Comparison of ENCODE assay signal across 21 mouse cellular contexts in the genomic region with DNA sequence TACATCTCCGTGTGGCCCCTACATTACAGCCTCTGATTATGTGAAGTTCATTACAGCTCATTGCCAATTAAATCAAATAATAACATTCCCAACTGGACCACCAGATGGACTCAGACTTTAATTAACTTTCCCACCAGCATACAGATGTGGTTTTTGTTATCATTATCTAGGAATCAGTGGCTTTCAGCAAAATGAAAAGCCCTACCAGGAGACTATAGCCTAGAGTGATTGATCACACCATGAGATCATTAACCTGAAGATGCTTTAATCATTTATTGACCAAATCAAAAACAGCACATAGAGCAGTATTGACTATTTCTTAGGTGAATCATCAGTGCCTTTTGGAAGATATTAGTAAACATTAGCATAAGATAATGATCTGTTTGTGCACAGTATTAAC.
DNase-seq lines count a peak whose midpoint lies in the region; ATAC-seq and TF ChIP-seq lines count a peak whose summit lies in the region.
"Had no signal": no experiment of that assay in that cellular context is flagged by ENCODE, and none has a peak within 500 bp of the region (broad histone marks: within the 10 kb centered on the region; RNA-seq: fewer than 3 reads in every experiment).

No protein-coding gene starts in this region.

- no peaks in the 10 kb centered on the region for H3K4me1 ChIP-seq in hindbrain, embryonic 12.5 days
- H3K4me1 ChIP-seq in hindbrain, embryonic 10.5 days (replicated peaks): no peaks in the 10 kb centered on the region
- no peaks in the 10 kb centered on the region for H3K4me1 ChIP-seq in midbrain, embryonic 12.5 days
- H3K4me1 ChIP-seq in midbrain, embryonic 10.5 days: no peaks in the 10 kb centered on the region
- no peaks in the 10 kb centered on the region for H3K4me1 ChIP-seq in hindbrain, embryonic 15.5 days (replicated peaks)
- H3K4me1 ChIP-seq in midbrain, postnatal 0 days (ENCODE audit: insufficient read depth, low read length): no peaks in the 10 kb centered on the region
- H3K4me1 ChIP-seq: embryonic facial prominence, embryonic 15.5 days; forebrain, embryonic 10.5 days; heart, embryonic 12.5 days; intestine, embryonic 15.5 days had no signal

- H3K9ac ChIP-seq in hindbrain, embryonic 12.5 days: no peak overlapping the region
- H3K9ac ChIP-seq in midbrain, embryonic 12.5 days (replicated peaks): no peak overlapping the region
- H3K9ac ChIP-seq in hindbrain, embryonic 15.5 days: no peak overlapping the region
- H3K9ac ChIP-seq in midbrain, postnatal 0 days (replicated peaks; ENCODE audit: low read length, poor library complexity, severe bottlenecking): no peak overlapping the region
- H3K9ac ChIP-seq: embryonic facial prominence, embryonic 15.5 days; heart, embryonic 12.5 days; intestine, embryonic 15.5 days had no signal

- H3K36me3 ChIP-seq in hindbrain, embryonic 12.5 days: no peaks in the 10 kb centered on the region
- no peaks in the 10 kb centered on the region for H3K36me3 ChIP-seq in hindbrain, embryonic 10.5 days
- no peaks in the 10 kb centered on the region for H3K36me3 ChIP-seq in midbrain, embryonic 12.5 days
- H3K36me3 ChIP-seq in midbrain, embryonic 10.5 days: no peaks in the 10 kb centered on the region
- no peaks in the 10 kb centered on the region for H3K36me3 ChIP-seq in hindbrain, embryonic 15.5 days
- no peaks in the 10 kb centered on the region for H3K36me3 ChIP-seq in midbrain, postnatal 0 days (ENCODE audit: insufficient read depth, low read length)
- H3K36me3 ChIP-seq: embryonic facial prominence, embryonic 15.5 days; forebrain, embryonic 10.5 days; heart, embryonic 12.5 days; intestine, embryonic 15.5 days had no signal

- no peaks in the 10 kb centered on the region for H3K9me3 ChIP-seq in hindbrain, embryonic 12.5 days (replicated peaks)
- no peaks in the 10 kb centered on the region for H3K9me3 ChIP-seq in hindbrain, embryonic 10.5 days
- no peaks in the 10 kb centered on the region for H3K9me3 ChIP-seq in midbrain, embryonic 12.5 days
- H3K9me3 ChIP-seq in midbrain, embryonic 10.5 days (replicated peaks): no peaks in the 10 kb centered on the region
- no peaks in the 10 kb centered on the region for H3K9me3 ChIP-seq in hindbrain, embryonic 15.5 days
- H3K9me3 ChIP-seq in midbrain, postnatal 0 days (ENCODE audit: low read length): no peaks in the 10 kb centered on the region
- H3K9me3 ChIP-seq: embryonic facial prominence, embryonic 15.5 days; forebrain, embryonic 10.5 days; heart, embryonic 12.5 days; intestine, embryonic 15.5 days had no signal

- ATAC-seq in hindbrain, embryonic 12.5 days (ENCODE audit: low FRiP score): peak; percentile 60; the same call in 1 of the 2 replicates
- ATAC-seq in midbrain, embryonic 12.5 days (ENCODE audit: low FRiP score, low read depth): 0 out of 2 replicates have a peak, but pooled peaks have one; percentile 54
- 0 out of 2 replicates have a peak, but pooled peaks have one; percentile 15 for ATAC-seq in hindbrain, embryonic 15.5 days (ENCODE audit: low FRiP score, low read depth)
- ATAC-seq in midbrain, postnatal 0 days (ENCODE audit: low FRiP score): no peak
- ATAC-seq in activated CD4-positive, CD25-positive, alpha-beta regulatory T cell, adult 4 months: no peak
- ATAC-seq: intestine, embryonic 15.5 days; Patski had no signal

- no peak overlapping the region for H3K4me2 ChIP-seq in hindbrain, embryonic 12.5 days (replicated peaks)
- no peak overlapping the region for H3K4me2 ChIP-seq in midbrain, embryonic 12.5 days (replicated peaks)
- H3K4me2 ChIP-seq in hindbrain, embryonic 15.5 days: no peak overlapping the region
- no peak overlapping the region for H3K4me2 ChIP-seq in midbrain, postnatal 0 days (ENCODE audit: low read depth, low read length, poor library complexity, severe bottlenecking)
- H3K4me2 ChIP-seq: embryonic facial prominence, embryonic 15.5 days; heart, embryonic 12.5 days; intestine, embryonic 15.5 days had no signal

- no peak overlapping the region for H3K27ac ChIP-seq in hindbrain, embryonic 12.5 days
- no peak overlapping the region for H3K27ac ChIP-seq in hindbrain, embryonic 10.5 days
- H3K27ac ChIP-seq in midbrain, embryonic 12.5 days (replicated peaks): no peak overlapping the region
- no peak overlapping the region for H3K27ac ChIP-seq in midbrain, embryonic 10.5 days (replicated peaks)
- no peak overlapping the region for H3K27ac ChIP-seq in hindbrain, embryonic 15.5 days (replicated peaks)
- no peak overlapping the region for H3K27ac ChIP-seq in midbrain, postnatal 0 days (ENCODE audit: low read depth, low read length)
- H3K27ac ChIP-seq: embryonic facial prominence, embryonic 15.5 days; forebrain, embryonic 10.5 days; gastrocnemius, adult 2 months; intestine, embryonic 15.5 days had no signal

- H3K27me3 ChIP-seq in hindbrain, embryonic 12.5 days: no peaks in the 10 kb centered on the region
- H3K27me3 ChIP-seq in hindbrain, embryonic 10.5 days (ENCODE audit: insufficient read depth, poor library complexity, severe bottlenecking): no peaks in the 10 kb centered on the region
- H3K27me3 ChIP-seq in midbrain, embryonic 12.5 days: no peaks in the 10 kb centered on the region
- no peaks in the 10 kb centered on the region for H3K27me3 ChIP-seq in midbrain, embryonic 10.5 days (ENCODE audit: low read depth, poor library complexity, severe bottlenecking)
- H3K27me3 ChIP-seq in hindbrain, embryonic 15.5 days: no peaks in the 10 kb centered on the region
- H3K27me3 ChIP-seq in midbrain, postnatal 0 days (ENCODE audit: insufficient read depth, low read length): no peaks in the 10 kb centered on the region
- H3K27me3 ChIP-seq: CH12.LX; embryonic facial prominence, embryonic 15.5 days; heart, embryonic 12.5 days; intestine, embryonic 15.5 days; Patski had no signal

- TF ChIP-seq CTCF in midbrain, postnatal 0 days (IDR thresholded peaks at IDR 0.05): no peak

- DNase-seq in hindbrain, embryonic 10.5 days (ENCODE audit: low spot score): no peak
- DNase-seq in midbrain, embryonic 10.5 days (ENCODE audit: low spot score): no peak
- peak; percentile 6 for DNase-seq in midbrain, postnatal 0 days (ENCODE audit: low spot score)
- DNase-seq: adrenal gland, adult 2 months; adrenal gland, postnatal 25 days; cerebellum, adult 2 months; cerebellum, postnatal 14 days; embryo, embryonic 11 days; gastrocnemius, adult 2 months; gastrocnemius, postnatal 25 days had no signal

- no peak overlapping the region for H3K4me3 ChIP-seq in hindbrain, embryonic 12.5 days
- no peak overlapping the region for H3K4me3 ChIP-seq in hindbrain, embryonic 10.5 days
- no peak overlapping the region for H3K4me3 ChIP-seq in midbrain, embryonic 12.5 days
- H3K4me3 ChIP-seq in midbrain, embryonic 10.5 days: no peak overlapping the region
- H3K4me3 ChIP-seq in hindbrain, embryonic 15.5 days: no peak overlapping the region
- H3K4me3 ChIP-seq in midbrain, postnatal 0 days (ENCODE audit: low read depth, low read length): no peak overlapping the region
- H3K4me3 ChIP-seq: embryonic facial prominence, embryonic 15.5 days; erythroblast, embryonic 14.5 days; forebrain, embryonic 10.5 days; gastrocnemius, adult 2 months; heart, embryonic 12.5 days; intestine, embryonic 15.5 days had no signal

- WGBS in hindbrain, embryonic 12.5 days: 75% methylated on average over 1 of the region's 1 CpGs
- WGBS in hindbrain, embryonic 10.5 days: 73% methylated on average over 1 of the region's 1 CpGs
- 58% methylated on average over 1 of the region's 1 CpGs for WGBS in midbrain, embryonic 12.5 days
- 89% methylated on average over 1 of the region's 1 CpGs for WGBS in midbrain, embryonic 10.5 days
- WGBS in hindbrain, embryonic 15.5 days: 36% methylated on average over 1 of the region's 1 CpGs
- 55% methylated on average over 1 of the region's 1 CpGs for WGBS in midbrain, postnatal 0 days

Comparison
In these comparisons a context has a peak if more than half of its experiments do, and no peak if none do; other contexts are left out.
1. ATAC-seq: peak in hindbrain, embryonic 12.5 days (single experiment), midbrain, embryonic 12.5 days (single experiment) and hindbrain, embryonic 15.5 days (single experiment); none in midbrain, postnatal 0 days (single experiment) and activated CD4-positive, CD25-positive, alpha-beta regulatory T cell, adult 4 months (single experiment).